Mouse (Mus musculus) cerebellum, adult 9-10 months (tissue): ENCODE results near the gene Hacd2.

Experiments
- DNase-seq: peaks from one replicate; pipeline ENCODE4 v3.0.0; 2022

Gene Hacd2

GRCm38 (mm10) chr16:35022242-35023137 lies at the start of gene Hacd2:
Gene Hacd2, plus strand, starts transcription at chr16:35022428.
- peak; percentile 95 for DNase-seq

GRCm38 (mm10) chr16:34972471-34972870 lies 49.8 kb upstream of the Hacd2 start:
- no peak for DNase-seq

GRCm38 (mm10) chr16:34975544-34975943 lies 46.7 kb upstream of the Hacd2 start:
- DNase-seq: no peak

GRCm38 (mm10) chr16:34976630-34977029 lies 45.6 kb upstream of the Hacd2 start:
- no peak for DNase-seq

GRCm38 (mm10) chr16:34978018-34978417 lies 44.2 kb upstream of the Hacd2 start:
- DNase-seq: no peak

GRCm38 (mm10) chr16:34981009-34981408 lies 41.2 kb upstream of the Hacd2 start:
- no peak for DNase-seq

GRCm38 (mm10) chr16:34984203-34985030 lies 37.8 kb upstream of the Hacd2 start:
- DNase-seq: no peak

- no peak for DNase-seq
Observed at GRCm38 (mm10) chr16:34985031-34985346, 37.2 kb upstream of the Hacd2 start.

- DNase-seq: no peak
Observed at GRCm38 (mm10) chr16:34986211-34986825, 35.9 kb upstream of the Hacd2 start.

GRCm38 (mm10) chr16:34991365-34991764 lies 30.9 kb upstream of the Hacd2 start:
- DNase-seq: no peak

- peak; percentile 13 for DNase-seq
Observed at GRCm38 (mm10) chr16:34992854-34993253, 29.4 kb upstream of the Hacd2 start.

- no peak for DNase-seq
Observed at GRCm38 (mm10) chr16:34993694-34994330, 28.4 kb upstream of the Hacd2 start.

GRCm38 (mm10) chr16:34994641-34995141 lies 27.5 kb upstream of the Hacd2 start:
- no peak for DNase-seq

- no peak for DNase-seq
Observed at GRCm38 (mm10) chr16:34996133-34996532, 26.1 kb upstream of the Hacd2 start.

- DNase-seq: no peak
Observed at GRCm38 (mm10) chr16:34997052-34997451, 25.2 kb upstream of the Hacd2 start.

- DNase-seq: no peak
Observed at GRCm38 (mm10) chr16:34997576-34997975, 24.7 kb upstream of the Hacd2 start.

GRCm38 (mm10) chr16:34999016-34999415 lies 23.2 kb upstream of the Hacd2 start:
- DNase-seq: no peak

GRCm38 (mm10) chr16:34999986-35000385 lies 22.2 kb upstream of the Hacd2 start:
- no peak for DNase-seq

- no peak for DNase-seq
Observed at GRCm38 (mm10) chr16:35000923-35001560, 21.2 kb upstream of the Hacd2 start.

- no peak for DNase-seq
Observed at GRCm38 (mm10) chr16:35004356-35004755, 17.9 kb upstream of the Hacd2 start.

GRCm38 (mm10) chr16:35004756-35005155 lies 17.5 kb upstream of the Hacd2 start:
- no peak for DNase-seq

- DNase-seq: no peak
Observed at GRCm38 (mm10) chr16:35006251-35006650, 16.0 kb upstream of the Hacd2 start.
